Mouse (Mus musculus): ENCODE measurements around the gene Mosmo. TPM values are rescaled to one million over a fixed set of nuclear protein-coding genes. Genes with fewer than 3 reads are reported as not detected.
A peak's percentile ranks its signal among the peaks of the same experiment; 100 is the strongest.
"Not testable (repeated sequence)": the region's sequence is repeated elsewhere in the genome, so short reads cannot be mapped to it uniquely, and the experiment has no call there.

The Mosmo gene
- polyA plus RNA-seq, 1 experiment from 2014 or later = 12.7 TPM

DNA sequence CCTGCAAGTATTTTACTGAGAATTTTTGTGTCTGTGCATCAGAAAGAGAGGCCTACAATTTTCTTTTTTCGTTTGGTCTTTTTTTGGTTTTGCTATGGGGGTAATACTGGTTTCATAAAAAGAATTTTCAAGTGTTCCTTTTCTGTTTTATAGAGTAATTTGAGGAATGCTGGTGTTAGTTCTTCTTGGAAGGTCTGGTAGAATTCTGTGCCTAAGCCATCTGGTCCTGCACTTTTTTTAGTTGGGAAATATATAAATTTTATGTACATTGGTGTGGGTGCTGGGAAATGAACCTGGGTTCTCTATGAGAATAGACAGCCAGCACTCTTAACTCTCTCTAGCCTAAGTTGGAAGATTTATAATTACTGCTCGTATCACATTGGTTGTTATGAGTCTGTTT is 34.7 kb downstream of the Mosmo start:
- no peak overlapping the region for H3K4me2 ChIP-seq
- no peaks in the 10 kb centered on the region for H3K4me1 ChIP-seq (replicated peaks)
- no peaks in the 10 kb centered on the region for H3K36me3 ChIP-seq
- no peak for ATAC-seq (ENCODE audit: low FRiP score, low read depth)
- no peak overlapping the region for H3K4me3 ChIP-seq
- no peak overlapping the region for H3K27ac ChIP-seq (replicated peaks)
- no peaks in the 10 kb centered on the region for H3K27me3 ChIP-seq
- H3K9me3 ChIP-seq = no peaks in the 10 kb centered on the region
- H3K9ac ChIP-seq = no peak overlapping the region
- 94% methylated on average over 2 of the region's 2 CpGs for WGBS

DNA sequence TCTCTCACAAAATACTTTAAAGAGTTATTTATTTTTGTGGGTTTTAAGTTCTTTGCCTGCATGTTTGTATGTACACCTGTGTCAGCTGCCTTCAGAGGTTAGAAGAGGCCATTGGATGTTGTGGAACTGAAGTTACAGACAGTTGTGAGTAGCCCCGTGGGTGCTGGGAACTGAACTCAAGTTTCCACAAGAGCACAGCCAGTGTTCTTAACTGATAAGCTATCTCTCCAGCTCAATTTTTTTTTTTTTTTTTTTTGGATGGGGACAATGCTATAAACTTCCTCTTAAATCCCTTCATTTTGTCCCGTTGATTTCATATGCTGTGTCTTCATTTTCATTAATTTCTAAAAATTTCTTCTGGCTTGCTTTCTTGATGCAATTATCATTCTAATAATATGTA is 35.8 kb downstream of the Mosmo start:
- Histone ChIP-seq H3K4me3 (no peak overlapping the region), H3K27ac (replicated peaks) (no peak overlapping the region), H3K4me2 (no peak overlapping the region), H3K36me3 (no peaks in the 10 kb centered on the region), H3K9ac (no peak overlapping the region), H3K27me3 (no peaks in the 10 kb centered on the region), H3K9me3 (no peaks in the 10 kb centered on the region), H3K4me1 (replicated peaks) (peaks cover 5% of the 10 kb centered on the region; the same call in 1 of the 2 replicates)
- WGBS = 96% methylated on average over 2 of the region's 2 CpGs
- no peak for ATAC-seq (ENCODE audit: low FRiP score, low read depth)

- H3K27me3 ChIP-seq; H3K4me3 ChIP-seq; H3K4me2 ChIP-seq; H3K4me1 ChIP-seq (replicated peaks); H3K9ac ChIP-seq; H3K27ac ChIP-seq (replicated peaks); ATAC-seq (ENCODE audit: low FRiP score, low read depth); H3K9me3 ChIP-seq; H3K36me3 ChIP-seq: not testable (repeated sequence)
- 92% methylated on average over 11 of the region's 11 CpGs for WGBS
These were observed 36.5 kb downstream of the Mosmo start for GRCm38 (mm10) chr7:120713951-120714350.

DNA sequence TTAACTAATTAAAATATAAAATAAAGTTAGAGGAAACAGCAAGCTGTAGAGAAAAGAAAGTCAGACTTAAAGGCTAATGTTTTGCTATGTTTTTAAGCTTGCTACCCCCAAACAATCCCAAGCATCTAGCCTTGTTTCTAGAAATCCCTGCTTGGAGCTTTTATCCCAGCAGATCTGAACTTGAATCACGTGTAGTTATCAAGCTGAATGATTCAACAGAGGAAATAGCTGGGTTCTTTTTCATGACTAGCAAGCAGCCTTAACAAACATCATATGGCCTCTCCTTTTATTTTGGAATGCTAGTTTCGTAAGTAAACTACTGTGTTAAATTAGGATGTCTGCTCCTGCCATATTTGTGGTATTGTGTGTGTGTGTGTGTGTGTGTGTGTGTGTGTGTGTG is 39.8 kb downstream of the Mosmo start:
- H3K36me3 ChIP-seq = no peaks in the 10 kb centered on the region
- no peak for ATAC-seq (ENCODE audit: low FRiP score, low read depth)
- no peak overlapping the region for H3K27ac ChIP-seq (replicated peaks)
- WGBS = 76% methylated on average over 2 of the region's 2 CpGs
- peaks cover 7% of the 10 kb centered on the region; the same call in 1 of the 2 replicates for H3K4me1 ChIP-seq (replicated peaks)
- H3K9me3 ChIP-seq = no peaks in the 10 kb centered on the region
- H3K4me3 ChIP-seq = no peak overlapping the region
- H3K4me2 ChIP-seq = no peak overlapping the region
- no peak overlapping the region for H3K9ac ChIP-seq
- no peaks in the 10 kb centered on the region for H3K27me3 ChIP-seq

DNA sequence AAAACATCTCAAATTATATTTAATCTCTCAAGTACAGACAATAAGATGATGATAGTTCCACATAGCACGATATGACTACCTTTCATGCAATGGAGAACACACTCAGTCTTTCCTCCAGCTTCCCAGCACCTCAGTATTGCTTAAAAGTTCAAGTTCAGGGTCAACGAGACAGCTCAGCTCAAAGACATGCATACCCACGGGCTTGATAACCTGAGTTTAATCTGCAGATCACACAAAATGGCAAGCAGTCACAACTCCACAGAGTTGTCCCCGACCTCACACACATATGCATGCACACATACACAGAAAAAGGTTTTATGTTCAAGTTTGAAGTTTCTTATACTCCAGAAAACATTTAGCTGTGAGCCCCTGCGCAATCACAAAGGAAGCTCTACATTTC is 43.6 kb downstream of the Mosmo start:
- no peaks in the 10 kb centered on the region for H3K36me3 ChIP-seq
- peaks cover 14% of the 10 kb centered on the region for H3K4me1 ChIP-seq (replicated peaks)
- H3K27ac ChIP-seq (replicated peaks) = no peak overlapping the region
- H3K9ac ChIP-seq = no peak overlapping the region
- ATAC-seq (ENCODE audit: low FRiP score, low read depth) = no peak
- no peaks in the 10 kb centered on the region for H3K9me3 ChIP-seq
- WGBS = 94% methylated on average over 5 of the region's 5 CpGs
- H3K4me2 ChIP-seq = no peak overlapping the region
- H3K4me3 ChIP-seq = no peak overlapping the region
- H3K27me3 ChIP-seq = no peaks in the 10 kb centered on the region

GRCm38 (mm10) chr7:120721456-120721855 is 44.0 kb downstream of the Mosmo start:
- no peak overlapping the region for H3K27ac ChIP-seq (replicated peaks)
- no peaks in the 10 kb centered on the region for H3K36me3 ChIP-seq
- WGBS = 88% methylated on average over 8 of the region's 8 CpGs
- H3K27me3 ChIP-seq = no peaks in the 10 kb centered on the region
- no peak overlapping the region for H3K9ac ChIP-seq
- no peak overlapping the region for H3K4me2 ChIP-seq
- no peak overlapping the region for H3K4me3 ChIP-seq
- ATAC-seq (ENCODE audit: low FRiP score, low read depth) = no peak
- no peaks in the 10 kb centered on the region for H3K9me3 ChIP-seq
- peaks cover 14% of the 10 kb centered on the region for H3K4me1 ChIP-seq (replicated peaks)

DNA sequence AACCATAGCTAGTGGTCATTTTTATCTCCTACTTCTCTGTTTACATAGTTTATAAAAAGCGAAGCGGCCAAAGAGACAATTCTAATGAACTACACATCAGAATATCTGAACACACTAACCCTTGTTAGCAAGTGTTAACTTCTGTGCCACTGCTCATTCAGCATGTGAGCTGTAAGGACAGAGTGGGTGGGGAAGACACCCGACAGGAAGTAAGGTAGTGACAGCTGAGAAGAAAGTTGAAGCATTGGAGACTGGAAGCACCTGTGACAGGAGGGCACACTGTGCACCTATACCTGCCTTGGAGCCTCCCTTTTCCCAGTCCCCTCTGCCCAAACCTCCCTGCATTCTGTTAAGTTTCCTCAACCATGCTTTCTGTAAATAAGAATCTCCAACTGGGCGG is 44.6 kb downstream of the Mosmo start:
- WGBS = 96% methylated on average over 4 of the region's 4 CpGs
- H3K4me3 ChIP-seq = no peak overlapping the region
- no peaks in the 10 kb centered on the region for H3K36me3 ChIP-seq
- H3K27ac ChIP-seq (replicated peaks) = no peak overlapping the region
- peaks cover 14% of the 10 kb centered on the region for H3K4me1 ChIP-seq (replicated peaks)
- no peak for ATAC-seq (ENCODE audit: low FRiP score, low read depth)
- H3K9me3 ChIP-seq = no peaks in the 10 kb centered on the region
- no peak overlapping the region for H3K4me2 ChIP-seq
- H3K9ac ChIP-seq = no peak overlapping the region
- H3K27me3 ChIP-seq = no peaks in the 10 kb centered on the region

DNA sequence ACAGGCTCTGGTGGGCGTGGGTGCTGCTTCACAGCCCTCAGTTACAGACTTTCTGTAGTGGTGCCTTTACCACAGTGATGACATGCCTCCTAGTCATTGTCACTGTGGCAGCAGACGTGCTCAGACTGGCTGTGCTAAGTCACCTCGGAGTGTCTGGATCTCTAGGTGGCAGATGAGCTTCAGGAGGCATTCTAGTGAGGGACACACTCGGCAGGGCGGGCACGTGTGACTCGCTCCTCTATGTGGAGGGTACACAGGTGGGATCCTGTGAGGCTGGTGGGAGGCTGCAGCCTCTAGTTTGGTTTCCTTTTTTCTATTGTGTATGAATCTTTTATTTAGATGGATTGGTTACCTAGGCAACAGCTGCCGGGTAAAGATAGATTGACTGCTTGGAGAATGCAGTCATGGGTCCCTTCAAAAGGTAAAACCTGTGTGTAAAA is 45.4 kb downstream of the Mosmo start:
- Histone ChIP-seq H3K4me2 (no peak overlapping the region), H3K27ac (replicated peaks) (0 out of 2 replicates have a peak overlapping the region, but pooled peaks have one; percentile 56), H3K4me1 (replicated peaks) (peaks cover 13% of the 10 kb centered on the region), H3K27me3 (no peaks in the 10 kb centered on the region), H3K9me3 (no peaks in the 10 kb centered on the region), H3K36me3 (no peaks in the 10 kb centered on the region), H3K9ac (no peak overlapping the region), H3K4me3 (no peak overlapping the region)
- 39% methylated on average over 8 of the region's 8 CpGs for WGBS
- ATAC-seq (ENCODE audit: low FRiP score, low read depth) = peak; percentile 59; the same call in 1 of the 2 replicates

- no peak overlapping the region for H3K9ac ChIP-seq
- H3K4me1 ChIP-seq (replicated peaks) = peaks cover 7% of the 10 kb centered on the region
- peaks cover 15% of the 10 kb centered on the region for H3K36me3 ChIP-seq
- no peak overlapping the region for H3K27ac ChIP-seq (replicated peaks)
- no peak overlapping the region for H3K4me2 ChIP-seq
- WGBS = 94% methylated on average over 3 of the region's 3 CpGs
- no peak overlapping the region for H3K4me3 ChIP-seq
- H3K9me3 ChIP-seq = no peaks in the 10 kb centered on the region
- no peak for ATAC-seq (ENCODE audit: low FRiP score, low read depth)
- H3K27me3 ChIP-seq = no peaks in the 10 kb centered on the region
These were observed 50.2 kb downstream of the Mosmo start for GRCm38 (mm10) chr7:120727581-120727980.

- no peak overlapping the region for H3K4me2 ChIP-seq
- no peak overlapping the region for H3K9ac ChIP-seq
- 83% methylated on average over 5 of the region's 5 CpGs for WGBS
- H3K36me3 ChIP-seq = peaks cover 15% of the 10 kb centered on the region
- no peaks in the 10 kb centered on the region for H3K9me3 ChIP-seq
- no peaks in the 10 kb centered on the region for H3K4me1 ChIP-seq (replicated peaks)
- no peaks in the 10 kb centered on the region for H3K27me3 ChIP-seq
- H3K27ac ChIP-seq (replicated peaks) = no peak overlapping the region
- ATAC-seq (ENCODE audit: low FRiP score, low read depth) = no peak
- no peak overlapping the region for H3K4me3 ChIP-seq
These were observed 52.2 kb downstream of the Mosmo start for GRCm38 (mm10) chr7:120729635-120730034.

DNA sequence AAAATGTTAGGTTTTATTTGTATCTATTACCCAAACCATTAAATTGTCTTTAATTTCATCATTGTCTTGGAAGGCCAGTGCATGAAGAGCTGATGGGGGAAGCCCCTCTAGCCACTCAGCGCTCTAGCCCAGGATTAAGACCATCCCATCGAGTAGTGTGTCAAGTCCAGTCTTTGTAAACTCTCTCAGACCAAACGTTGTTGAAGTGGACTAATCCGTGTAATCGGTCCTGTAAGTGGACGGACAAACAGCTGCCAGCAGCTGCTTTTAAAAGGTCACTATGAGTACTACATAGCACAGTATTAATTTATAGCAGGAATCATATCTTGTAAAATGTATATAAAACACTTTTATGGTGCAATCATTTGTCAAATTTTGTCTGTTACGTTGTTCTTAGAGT is 55.5 kb downstream of the Mosmo start:
- Histone ChIP-seq H3K4me1 (replicated peaks) (no peaks in the 10 kb centered on the region), H3K27ac (replicated peaks) (no peak overlapping the region), H3K36me3 (peaks cover 15% of the 10 kb centered on the region), H3K27me3 (no peaks in the 10 kb centered on the region), H3K9me3 (no peaks in the 10 kb centered on the region), H3K4me2 (no peak overlapping the region), H3K4me3 (no peak overlapping the region), H3K9ac (no peak overlapping the region)
- WGBS = 91% methylated on average over 7 of the region's 7 CpGs
- ATAC-seq (ENCODE audit: low FRiP score, low read depth) = no peak

- ATAC-seq (ENCODE audit: low FRiP score, low read depth) = no peak
- no peaks in the 10 kb centered on the region for H3K27me3 ChIP-seq
- no peak within 1 kb of the TSS for H3K4me2 ChIP-seq
- WGBS = 80% methylated on average over 6 of the region's 6 CpGs
- no peak within 1 kb of the TSS for H3K27ac ChIP-seq (replicated peaks)
- peaks cover 11% of the 10 kb centered on the region; the same call in 1 of the 2 replicates for H3K4me1 ChIP-seq (replicated peaks)
- H3K4me3 ChIP-seq = no peak within 1 kb of the TSS
- no peak within 1 kb of the TSS for H3K9ac ChIP-seq
- no peaks in the 10 kb centered on the region for H3K9me3 ChIP-seq
- H3K36me3 ChIP-seq = no peaks in the 10 kb centered on the region
These were observed 61.6 kb downstream of the Mosmo start, which contains the start of gene Vwa3a for GRCm38 (mm10) chr7:120739018-120739417. Gene Vwa3a (plus strand): TSS chr7:120739318.

DNA sequence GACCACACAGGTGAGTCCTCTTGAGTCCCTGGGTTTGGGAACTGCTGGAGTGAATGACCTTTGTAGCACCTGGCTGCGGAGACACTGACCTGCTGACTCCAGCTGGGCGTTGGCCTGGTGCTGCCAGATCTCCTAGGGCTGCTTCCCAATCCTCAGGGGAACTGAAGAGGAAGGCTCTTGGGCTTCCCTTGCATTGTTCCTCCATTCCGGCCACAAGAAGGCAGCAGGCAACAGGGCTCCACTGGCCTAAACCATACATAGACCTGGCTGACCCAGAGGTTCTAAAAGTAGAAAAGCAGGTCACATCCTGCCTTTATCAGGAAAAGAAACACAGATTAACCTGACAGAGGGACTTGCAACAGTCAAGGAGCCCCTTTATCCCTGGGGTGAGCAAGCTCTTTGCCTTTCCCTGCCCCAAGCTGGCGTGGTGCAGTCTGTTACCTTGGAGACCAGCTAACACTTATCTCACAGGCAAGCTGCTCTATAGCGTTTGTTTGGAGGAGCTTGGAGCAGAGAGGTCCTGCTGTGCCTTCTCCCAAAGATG is 62.2 kb downstream of the Mosmo start:
- H3K27ac ChIP-seq (replicated peaks) = no peak overlapping the region
- WGBS = 8% methylated on average over 5 of the region's 5 CpGs
- peaks cover 11% of the 10 kb centered on the region; the same call in 1 of the 2 replicates for H3K4me1 ChIP-seq (replicated peaks)
- H3K27me3 ChIP-seq = no peaks in the 10 kb centered on the region
- H3K9me3 ChIP-seq = no peaks in the 10 kb centered on the region
- no peak overlapping the region for H3K9ac ChIP-seq
- H3K36me3 ChIP-seq = no peaks in the 10 kb centered on the region
- ATAC-seq (ENCODE audit: low FRiP score, low read depth) = peak; percentile 71; the same call in 1 of the 2 replicates
- H3K4me3 ChIP-seq = no peak overlapping the region
- no peak overlapping the region for H3K4me2 ChIP-seq

Data from hindbrain, embryonic 15.5 days (tissue).